Mouse (Mus musculus) common myeloid progenitor, adult 5-6 weeks (primary cell): ENCODE data around the gene Calcoco2. TPM values are rescaled to one million over a fixed set of nuclear protein-coding genes. Genes with fewer than 3 reads are reported as not detected.

ENCODE experiments used
- total RNA-seq: library from RNA; stranded (forward); fragments of 200-1000, 187-1606 nt; gene quantifications from 2 replicates; pipeline ENCODE4 v1.2.3, GENCODE M21; 2017

The Calcoco2 gene
- total RNA-seq, 1 experiment from 2014 or later, result not detected

Other genes starting within 250 kb of the Calcoco2 start
- not detected in 2 replicates for gene B4galnt2, start 197.1 kb downstream of the Calcoco2 start, total RNA-seq
- not detected in 2 replicates for gene Igf2bp1, start 106.0 kb downstream of the Calcoco2 start, total RNA-seq
- gene Gip, start 87.4 kb downstream of the Calcoco2 start, total RNA-seq, result not detected in 2 replicates
- gene Snf8, start 77.1 kb downstream of the Calcoco2 start, total RNA-seq, result 41.2 and 42.4 TPM in 2 replicates
- 12.0 and 20.1 TPM in 2 replicates for gene Ube2z, start 46.6 kb downstream of the Calcoco2 start, total RNA-seq
- 110 and 145 TPM in 2 replicates for gene Atp5g1, start 36.3 kb downstream of the Calcoco2 start, total RNA-seq
- gene Ttll6, start 21.8 kb upstream of the Calcoco2 start, total RNA-seq, result not detected in 2 replicates
- not detected in 2 replicates for gene Hoxb13, start 82.4 kb upstream of the Calcoco2 start, total RNA-seq
- gene Hoxb9, start 159.5 kb upstream of the Calcoco2 start, total RNA-seq, result not detected in 2 replicates
- not detected in 2 replicates for gene Hoxb8, start 169.9 kb upstream of the Calcoco2 start, total RNA-seq
- not detected in 2 replicates for gene Hoxb7, start 174.7 kb upstream of the Calcoco2 start, total RNA-seq
- gene Hoxb6, start 180.5 kb upstream of the Calcoco2 start, total RNA-seq, result not detected in 2 replicates
- not detected in 2 replicates for gene Hoxb5, start 191.4 kb upstream of the Calcoco2 start, total RNA-seq
- gene Hoxb4, start 206.3 kb upstream of the Calcoco2 start, total RNA-seq, result 1.1 and 2.8 TPM in 2 replicates
- gene Hoxb3, start 211.4 kb upstream of the Calcoco2 start, total RNA-seq, result 0.55 and 0.78 TPM in 2 replicates
- 0.73 TPM in 1 of 2 replicates, not detected in the other for gene Hoxb2, start 238.6 kb upstream of the Calcoco2 start, total RNA-seq